Mouse (Mus musculus): Measurements from ENCODE around the gene Rps5. TPM values are rescaled to one million over a fixed set of nuclear protein-coding genes. Genes with fewer than 3 reads are reported as not detected.

The Rps5 gene
- polyA plus RNA-seq, 1 experiment from 2014 or later: 716 TPM

DNA sequence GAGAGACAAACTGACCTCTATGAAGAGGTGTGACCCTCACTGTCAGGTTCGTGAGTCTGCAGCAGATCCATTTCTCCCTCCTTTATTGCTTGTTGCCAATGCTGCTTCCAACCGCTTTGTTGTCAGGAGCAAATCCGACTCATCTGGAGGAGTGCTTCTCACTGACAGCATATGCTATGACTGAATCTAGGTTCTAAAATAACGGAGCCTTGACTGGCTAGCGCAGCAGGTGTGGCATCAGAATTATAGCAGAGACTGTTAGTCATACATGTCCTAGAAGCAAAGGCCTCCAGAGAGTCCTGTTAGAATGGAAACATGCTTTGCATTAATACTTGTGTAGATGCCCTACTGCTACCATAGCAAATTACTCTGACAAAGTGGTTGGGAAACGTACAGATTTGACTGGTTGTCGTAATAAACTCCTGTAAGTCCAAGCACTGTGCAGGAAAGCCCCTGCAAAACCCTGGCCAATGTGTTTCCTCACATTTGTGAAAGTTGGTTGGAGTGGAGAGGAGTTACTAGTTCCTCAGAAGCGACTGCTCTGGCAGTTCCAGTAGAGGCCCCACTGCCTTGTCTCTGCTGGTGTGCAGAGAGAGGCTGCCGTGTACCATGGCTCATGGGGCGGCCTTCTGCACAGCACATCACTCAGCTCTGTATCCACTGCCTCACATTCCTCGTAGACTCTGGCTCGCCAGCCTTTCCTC lies 35.4 kb upstream of the Rps5 start:
- no peak overlapping the region for H3K27ac ChIP-seq (ENCODE audit: low read length)
- no peaks in the 10 kb centered on the region for H3K9me3 ChIP-seq (ENCODE audit: low read length)
- 87% methylated on average over 12 of the region's 12 CpGs for WGBS
- DNase-seq (ENCODE audit: low spot score) (no peak), ATAC-seq (no peak)
- no peak overlapping the region for H3K9ac ChIP-seq (replicated peaks; ENCODE audit: low read depth)
- peaks cover 21% of the 10 kb centered on the region; the same call in 1 of the 2 replicates for H3K36me3 ChIP-seq (ENCODE audit: insufficient read depth, low read length)
- H3K4me1 ChIP-seq (ENCODE audit: insufficient read depth, low read depth, low read length): 0 out of 2 replicates have a peak, but pooled peaks cover under 1% of the 10 kb centered on the region
- H3K27me3 ChIP-seq (replicated peaks; ENCODE audit: insufficient read depth, low read length): no peaks in the 10 kb centered on the region
- TF ChIP-seq CTCF (IDR thresholded peaks at IDR 0.05) (no peak), EP300 (IDR thresholded peaks at IDR 0.05) (no peak)
- H3K4me2 ChIP-seq (replicated peaks; ENCODE audit: low read depth, low read length): no peak overlapping the region
- no peak overlapping the region for H3K4me3 ChIP-seq (ENCODE audit: low read depth, low read length)

DNA sequence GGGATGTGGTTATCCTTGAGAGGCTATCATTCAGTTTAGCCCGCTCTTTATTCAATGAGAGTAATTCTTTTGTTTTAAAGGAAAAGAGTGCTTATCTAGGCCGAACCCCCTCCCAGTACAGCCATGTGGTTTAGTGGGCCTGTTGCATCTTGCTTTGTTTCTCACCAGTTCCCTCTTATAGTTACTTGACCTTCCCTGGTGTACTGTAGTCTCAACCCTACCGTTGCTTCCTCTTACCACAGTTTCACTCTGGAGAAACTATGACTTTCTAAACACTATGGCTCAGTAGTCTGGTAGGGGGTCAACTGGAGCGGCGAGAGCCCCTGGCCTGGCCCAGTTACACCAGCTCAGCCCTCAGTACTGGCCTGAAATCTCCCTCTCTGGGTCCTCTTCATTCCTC lies 34.5 kb upstream of the Rps5 start:
- Histone ChIP-seq H3K27me3 (replicated peaks; ENCODE audit: insufficient read depth, low read length) (no peaks in the 10 kb centered on the region), H3K4me3 (ENCODE audit: low read depth, low read length) (no peak overlapping the region), H3K27ac (ENCODE audit: low read length) (no peak overlapping the region), H3K4me2 (replicated peaks; ENCODE audit: low read depth, low read length) (no peak overlapping the region), H3K36me3 (ENCODE audit: insufficient read depth, low read length) (peaks cover 24% of the 10 kb centered on the region; the same call in 1 of the 2 replicates), H3K4me1 (ENCODE audit: insufficient read depth, low read depth, low read length) (no peaks in the 10 kb centered on the region), H3K9ac (replicated peaks; ENCODE audit: low read depth) (no peak overlapping the region), H3K9me3 (ENCODE audit: low read length) (no peaks in the 10 kb centered on the region)
- TF ChIP-seq EP300 (IDR thresholded peaks at IDR 0.05) (no peak), CTCF (IDR thresholded peaks at IDR 0.05) (no peak)
- WGBS: 88% methylated on average over 5 of the region's 5 CpGs
- DNase-seq (ENCODE audit: low spot score) (no peak), ATAC-seq (no peak)

DNA sequence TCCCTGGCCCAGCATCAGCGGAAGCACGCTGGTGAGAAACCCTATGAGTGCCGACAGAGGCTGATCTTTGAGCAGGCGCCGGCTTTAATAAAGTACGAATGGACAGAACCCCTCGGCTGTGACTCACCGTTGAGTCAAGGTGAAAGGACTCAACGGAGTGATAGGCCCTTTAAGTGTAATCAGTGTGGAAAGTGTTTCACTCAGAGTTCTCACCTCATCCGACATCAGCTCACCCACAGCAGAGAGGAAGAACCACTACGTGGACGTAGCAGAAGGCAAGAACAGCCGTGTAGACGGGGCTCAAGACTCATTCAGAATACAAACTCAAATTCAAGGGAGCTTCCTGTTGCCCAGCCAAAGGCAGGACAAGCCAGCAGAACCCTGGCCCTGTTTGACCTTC lies 31.2 kb upstream of the Rps5 start:
- TF ChIP-seq CTCF (IDR thresholded peaks at IDR 0.05) (no peak), EP300 (IDR thresholded peaks at IDR 0.05) (no peak)
- WGBS: 89% methylated on average over 14 of the region's 14 CpGs
- H3K36me3 ChIP-seq (ENCODE audit: insufficient read depth, low read length): peaks cover 20% of the 10 kb centered on the region; the same call in 1 of the 2 replicates

DNA sequence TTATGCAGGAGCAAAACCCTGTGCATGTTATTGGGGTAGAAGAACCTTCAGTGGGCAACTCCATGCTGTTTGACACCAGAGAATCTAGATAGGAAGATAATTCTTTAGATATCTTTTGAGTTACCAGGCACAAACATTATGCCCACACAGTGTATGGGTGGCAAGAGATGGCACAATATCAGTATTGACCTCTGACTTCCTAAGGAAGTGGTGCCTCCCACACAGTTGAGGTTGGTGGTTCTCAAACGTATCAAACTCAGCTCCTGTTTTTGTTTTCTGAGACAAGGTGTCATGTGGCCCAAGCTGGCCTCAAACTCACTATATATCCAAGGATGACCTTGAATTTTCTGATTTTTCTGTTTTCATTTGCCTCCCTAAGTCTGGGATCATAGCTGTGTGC lies 30.8 kb upstream of the Rps5 start:
- Histone ChIP-seq H3K27ac (ENCODE audit: low read length) (no peak overlapping the region), H3K9me3 (ENCODE audit: low read length) (no peaks in the 10 kb centered on the region), H3K27me3 (replicated peaks; ENCODE audit: insufficient read depth, low read length) (no peaks in the 10 kb centered on the region), H3K9ac (replicated peaks; ENCODE audit: low read depth) (no peak overlapping the region), H3K4me2 (replicated peaks; ENCODE audit: low read depth, low read length) (no peak overlapping the region), H3K4me1 (ENCODE audit: insufficient read depth, low read depth, low read length) (no peaks in the 10 kb centered on the region), H3K4me3 (ENCODE audit: low read depth, low read length) (no peak overlapping the region), H3K36me3 (ENCODE audit: insufficient read depth, low read length) (peaks cover 16% of the 10 kb centered on the region; the same call in 1 of the 2 replicates)
- ATAC-seq (no peak), DNase-seq (ENCODE audit: low spot score) (no peak)
- 79% methylated on average over 1 of the region's 1 CpGs for WGBS
- TF ChIP-seq CTCF (IDR thresholded peaks at IDR 0.05): no peak
- TF ChIP-seq EP300 (IDR thresholded peaks at IDR 0.05): no peak

More for the DNA sequence above, 31.2 kb upstream of the Rps5 start:
- H3K27me3 ChIP-seq (replicated peaks; ENCODE audit: insufficient read depth, low read length): no peaks in the 10 kb centered on the region
- no peak overlapping the region for H3K27ac ChIP-seq (ENCODE audit: low read length)
- no peaks in the 10 kb centered on the region for H3K9me3 ChIP-seq (ENCODE audit: low read length)
- no peaks in the 10 kb centered on the region for H3K4me1 ChIP-seq (ENCODE audit: insufficient read depth, low read depth, low read length)
- DNase-seq (ENCODE audit: low spot score) (no peak), ATAC-seq (no peak)
- no peak overlapping the region for H3K4me2 ChIP-seq (replicated peaks; ENCODE audit: low read depth, low read length)
- no peak overlapping the region for H3K9ac ChIP-seq (replicated peaks; ENCODE audit: low read depth)
- no peak overlapping the region for H3K4me3 ChIP-seq (ENCODE audit: low read depth, low read length)

DNA sequence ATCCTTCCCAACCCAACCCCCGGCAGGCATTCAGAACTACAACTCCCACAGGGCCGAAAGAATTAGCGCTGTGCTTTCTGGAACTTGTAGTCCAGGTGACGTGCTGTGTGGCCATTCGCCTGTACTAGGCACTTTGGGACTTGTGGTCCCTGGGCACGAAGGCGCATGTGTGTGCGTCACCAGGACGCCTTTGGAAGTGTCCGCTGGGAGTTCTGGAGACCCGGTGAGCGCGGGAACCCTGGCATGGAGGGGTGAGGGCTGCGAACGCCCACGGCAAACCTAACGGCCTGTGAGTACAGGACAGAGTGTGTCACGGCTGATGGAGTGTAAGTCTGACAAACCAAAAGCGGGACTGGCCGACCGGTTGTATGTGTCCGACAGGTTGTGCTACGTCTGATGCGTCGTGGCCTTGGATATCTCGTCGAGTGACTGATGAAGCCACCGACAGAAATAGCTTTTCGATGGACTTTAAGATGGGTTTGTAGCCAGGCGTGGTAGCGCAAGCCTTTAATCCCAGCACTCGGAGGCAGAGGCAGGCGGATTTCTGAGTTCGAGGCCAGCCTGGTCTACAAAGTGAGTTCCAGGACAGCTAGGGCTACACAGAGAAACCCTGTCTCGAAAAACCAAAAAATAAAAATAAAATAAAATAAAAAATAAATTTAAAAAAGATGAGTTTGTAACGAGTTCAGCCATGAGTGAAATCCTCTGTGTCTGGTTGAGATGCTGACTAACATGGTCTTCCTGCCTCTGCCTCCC lies 24.3 kb upstream of the Rps5 start, which contains the start of gene Zscan22:
Zscan22 (plus strand) TSS at position 161 of the 756 bp plus-strand sequence.
- no peak within 1 kb of the TSS for H3K27ac ChIP-seq (ENCODE audit: low read length)
- no peaks in the 10 kb centered on the region for H3K27me3 ChIP-seq (replicated peaks; ENCODE audit: insufficient read depth, low read length)
- DNase-seq (ENCODE audit: low spot score) (peak; percentile 97), ATAC-seq (peak; percentile 100)
- H3K4me3 ChIP-seq (ENCODE audit: low read depth, low read length): peak within 1 kb of the TSS; percentile 69
- H3K9me3 ChIP-seq (ENCODE audit: low read length): no peaks in the 10 kb centered on the region
- peak within 1 kb of the TSS; percentile 58 for H3K4me2 ChIP-seq (replicated peaks; ENCODE audit: low read depth, low read length)
- no peak; the same call in 1 of the 2 replicates for TF ChIP-seq CTCF (IDR thresholded peaks at IDR 0.05)
- no peak for TF ChIP-seq EP300 (IDR thresholded peaks at IDR 0.05)
- WGBS: 4% methylated on average over 36 of the region's 36 CpGs
- no peaks in the 10 kb centered on the region for H3K4me1 ChIP-seq (ENCODE audit: insufficient read depth, low read depth, low read length)
- peak within 1 kb of the TSS; percentile 45; the same call in 1 of the 2 replicates for H3K9ac ChIP-seq (replicated peaks; ENCODE audit: low read depth)
- H3K36me3 ChIP-seq (ENCODE audit: insufficient read depth, low read length): no peaks in the 10 kb centered on the region

DNA sequence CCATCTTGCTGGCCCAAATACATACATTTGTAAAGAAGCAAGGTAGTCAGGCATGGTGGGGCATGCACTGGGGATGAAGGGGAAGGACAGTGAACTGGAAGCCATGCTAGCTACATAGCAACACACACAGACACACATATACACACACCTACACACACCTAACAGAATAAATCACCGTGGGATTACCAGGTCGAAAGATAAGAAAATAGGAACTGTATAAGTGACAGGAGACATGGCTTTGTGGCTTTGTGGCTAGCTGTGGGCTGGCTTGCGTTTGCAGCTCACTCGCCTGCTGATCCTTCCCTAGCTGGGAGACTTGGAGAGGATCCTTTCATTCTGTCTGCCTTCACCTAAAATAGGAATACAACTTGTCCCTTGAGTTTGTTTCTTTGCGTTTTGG lies 20.6 kb upstream of the Rps5 start:
- 0 out of 2 replicates have a peak, but pooled peaks cover 4% of the 10 kb centered on the region for H3K36me3 ChIP-seq (ENCODE audit: insufficient read depth, low read length)
- no peaks in the 10 kb centered on the region for H3K4me1 ChIP-seq (ENCODE audit: insufficient read depth, low read depth, low read length)
- TF ChIP-seq CTCF (IDR thresholded peaks at IDR 0.05) (no peak), EP300 (IDR thresholded peaks at IDR 0.05) (no peak)
- 91% methylated on average over 5 of the region's 5 CpGs for WGBS
- ATAC-seq (no peak), DNase-seq (ENCODE audit: low spot score) (no peak)
- no peak overlapping the region for H3K4me3 ChIP-seq (ENCODE audit: low read depth, low read length)
- no peak overlapping the region for H3K9ac ChIP-seq (replicated peaks; ENCODE audit: low read depth)
- no peak overlapping the region for H3K4me2 ChIP-seq (replicated peaks; ENCODE audit: low read depth, low read length)
- H3K27ac ChIP-seq (ENCODE audit: low read length): no peak overlapping the region
- H3K27me3 ChIP-seq (replicated peaks; ENCODE audit: insufficient read depth, low read length): no peaks in the 10 kb centered on the region
- H3K9me3 ChIP-seq (ENCODE audit: low read length): no peaks in the 10 kb centered on the region

All from lung, postnatal 0 days (tissue).